Mouse (Mus musculus): ENCODE measurements around the gene Gria2. TPM values are rescaled to one million over a fixed set of nuclear protein-coding genes. Genes with fewer than 3 reads are reported as not detected.

The Gria2 gene
- total RNA-seq, 2 experiments from 2014 or later = 0.14 to 0.18 TPM

Small RNA genes within 50 kb of the gene (microRNA-seq; reads per million reads assigned to microRNA genes)
- 0 reads per million in 2 experiments for gene Gm25749

Other genes with a start within 250 kb of the Gria2 start
- gene Glrb, start 110.8 kb upstream of the Gria2 start, total RNA-seq (2021) = under 1 TPM; 0.24 to 0.47 TPM
- gene Pdgfc, start 233.6 kb upstream of the Gria2 start, total RNA-seq (2021) = 1 to 10 TPM; 2.1 to 2.6 TPM